In the genomic region with DNA sequence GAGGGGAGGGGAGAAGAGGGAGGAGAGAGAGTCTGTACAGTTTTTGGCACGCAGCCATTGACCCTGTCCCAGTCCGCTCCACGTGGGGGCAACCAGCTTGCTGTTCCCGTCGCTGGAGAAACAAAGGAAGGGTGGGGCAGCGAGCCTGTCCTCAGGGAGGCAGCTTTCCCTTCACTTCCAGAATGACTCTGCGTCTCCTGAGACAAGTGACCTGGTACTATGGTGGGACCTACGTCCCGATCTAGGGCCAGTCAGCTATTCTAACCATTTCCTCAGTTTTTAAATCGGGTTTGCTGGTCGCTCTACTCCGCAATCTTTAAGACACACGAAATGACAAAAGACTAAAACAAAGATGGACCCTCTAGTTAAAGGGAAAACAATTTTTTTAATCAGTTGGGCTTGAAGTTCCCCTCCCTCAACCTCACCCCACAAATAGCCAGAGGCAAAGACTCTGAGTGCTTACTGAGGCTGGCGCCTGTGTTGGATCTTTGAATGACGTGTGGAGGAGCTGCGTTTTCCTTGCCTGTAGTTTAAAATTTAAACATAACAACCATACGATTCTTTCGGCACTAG, we compare ENCODE assay signal across 7 mouse cellular contexts. TPM values are rescaled to one million over a fixed set of nuclear protein-coding genes. Genes with fewer than 3 reads are reported as not detected.
DNase-seq lines count a peak whose midpoint lies in the region; ATAC-seq and TF ChIP-seq lines count a peak whose summit lies in the region.

No protein-coding gene starts in this region.

- no peaks in the 10 kb centered on the region for H3K9me3 ChIP-seq in forebrain, postnatal 0 days (ENCODE audit: low read length)
- H3K9me3 ChIP-seq in megakaryocyte, embryonic 14.5 days: no peaks in the 10 kb centered on the region; the same call in 1 of the 2 replicates

- TF ChIP-seq CTCF in forebrain, postnatal 0 days (IDR thresholded peaks at IDR 0.05; ENCODE audit: low read depth): peak; percentile 30

- H3K9ac ChIP-seq in forebrain, postnatal 0 days: peak overlapping the region; percentile 63

- peaks cover 3% of the 10 kb centered on the region; the same call in 1 of the 2 replicates for H3K4me1 ChIP-seq in forebrain, postnatal 0 days (ENCODE audit: insufficient read depth)
- H3K4me1 ChIP-seq in megakaryocyte, embryonic 14.5 days: peaks cover 75% of the 10 kb centered on the region

- peak overlapping the region; percentile 64 for H3K4me2 ChIP-seq in forebrain, postnatal 0 days (ENCODE audit: low read depth)

- H3K27ac ChIP-seq in forebrain, postnatal 0 days (ENCODE audit: low read depth, low read length): peak overlapping the region; percentile 77

- intact Hi-C loops in left cerebral cortex, postnatal 25 days (cut with DNase I): no loop called here

- H3K4me3 ChIP-seq in forebrain, postnatal 0 days (ENCODE audit: low read depth, low read length): peak overlapping the region; percentile 38
- peak overlapping the region; percentile 90 for H3K4me3 ChIP-seq in megakaryocyte, embryonic 14.5 days (replicated peaks)

- peak; percentile 64 for DNase-seq in NIH3T3 (ENCODE audit: low read depth)
- peak; percentile 43 for DNase-seq in cerebellum, adult 11 months
- peak; percentile 84 for DNase-seq in forebrain, postnatal 0 days
- DNase-seq in heart, postnatal 4 days: peak; percentile 91
- DNase-seq in left cerebral cortex, postnatal 25 days (ENCODE audit: low spot score in 2 of 2): peak; percentile 22 to 29
- DNase-seq in right cerebral cortex, postnatal 25 days: peak; percentile 19

- ATAC-seq in forebrain, postnatal 0 days: peak; percentile 74

- H3K36me3 ChIP-seq in forebrain, postnatal 0 days (ENCODE audit: insufficient read depth): no peaks in the 10 kb centered on the region
- H3K36me3 ChIP-seq in megakaryocyte, embryonic 14.5 days (replicated peaks; ENCODE audit: low read length): no peaks in the 10 kb centered on the region

- peaks cover 8% of the 10 kb centered on the region for H3K27me3 ChIP-seq in forebrain, postnatal 0 days (ENCODE audit: insufficient read depth, low read length)
- peaks cover 43% of the 10 kb centered on the region for H3K27me3 ChIP-seq in megakaryocyte, embryonic 14.5 days (replicated peaks)

- 3% methylated on average over 18 of the region's 18 CpGs for WGBS in forebrain, postnatal 0 days

RNA-seq across cellular contexts. Expression of gene Shisal2a, which starts 4.6 kb away (rescaled TPM):
- 1.9 TPM in 1 of 2 replicates, not detected in the other for total RNA-seq in forebrain, postnatal 0 days (2014; rRNA removed)
- 3.0 and 4.9 TPM in 2 replicates for polyA plus RNA-seq in forebrain, postnatal 0 days (2015; fragmentation: Nextera tagmentation; extraction: Ambion mirVana)
- total RNA-seq in heart, postnatal 4 days (2021): under 1 TPM; 0.50 TPM
- not detected for total RNA-seq in left cerebral cortex, postnatal 25 days (2021)
- polyA plus RNA-seq in megakaryocyte, embryonic 14.5 days (2012; ENCODE audit: insufficient read depth, low replicate concordance): not detected in 2 replicates

RNA-seq across cellular contexts. Expression of gene Gpx7, which starts 19.0 kb away (rescaled TPM):
- 24.1 and 38.5 TPM in 2 replicates for total RNA-seq in forebrain, postnatal 0 days (2014; rRNA removed)
- 37.5 and 46.4 TPM in 2 replicates for polyA plus RNA-seq in forebrain, postnatal 0 days (2015; fragmentation: Nextera tagmentation; extraction: Ambion mirVana)
- total RNA-seq in heart, postnatal 4 days (2021): 10 to 100 TPM; 27.5 to 30.6 TPM
- 1 to 10 TPM; 5.5 to 6.2 TPM for total RNA-seq in left cerebral cortex, postnatal 25 days (2021)
- polyA plus RNA-seq in megakaryocyte, embryonic 14.5 days (2012; ENCODE audit: insufficient read depth, low replicate concordance): 0.07 TPM in 1 of 2 replicates, not detected in the other

RNA-seq across cellular contexts. Expression of gene Coa7, which starts 59.8 kb away (rescaled TPM):
- 21.6 and 22.3 TPM in 2 replicates for total RNA-seq in forebrain, postnatal 0 days (2014; rRNA removed)
- 59.5 and 66.0 TPM in 2 replicates for polyA plus RNA-seq in forebrain, postnatal 0 days (2015; fragmentation: Nextera tagmentation; extraction: Ambion mirVana)
- 10 to 100 TPM; 41.1 to 46.8 TPM for total RNA-seq in heart, postnatal 4 days (2021)
- total RNA-seq in left cerebral cortex, postnatal 25 days (2021): 10 to 100 TPM; 26.5 to 29.6 TPM
- polyA plus RNA-seq in megakaryocyte, embryonic 14.5 days (2012; ENCODE audit: insufficient read depth, low replicate concordance): 5.0 TPM in 1 of 2 replicates, not detected in the other

Comparison
In these comparisons a context has a peak if more than half of its experiments do, and no peak if none do; other contexts are left out.
1. Peak in every context shown above with its lines: DNase-seq, ATAC-seq, H3K4me3 ChIP-seq and H3K27ac ChIP-seq.
2. DNase-seq: peak in every context shown above with its lines; median percentile 91 in heart, postnatal 4 days; 84 in forebrain, postnatal 0 days; 64 in NIH3T3; 43 in cerebellum, adult 11 months; 26 in left cerebral cortex, postnatal 25 days; 19 in right cerebral cortex, postnatal 25 days.